Mouse (Mus musculus) midbrain, embryonic 16.5 days (tissue): ENCODE results near the gene Cx3cr1. TPM values are rescaled to one million over a fixed set of nuclear protein-coding genes. Genes with fewer than 3 reads are reported as not detected.

ENCODE experiments used
- ATAC-seq: fragments of 200-750 bp; cut with Nextera tagmentation; 2 replicates; pipeline ENCODE4 v1.8.0; 2017; ENCODE audit warnings: moderate TSS enrichment
- H3K27ac ChIP-seq: fragments of 300-500 bp; sonication (generic); 2 replicates; pipeline ENCODE4 v1.5.1; 2014; ENCODE audit warnings: mild to moderate bottlenecking, low read length, mixed read lengths
- H3K27me3 ChIP-seq: fragments of 300-500 bp; sonication (generic); 2 replicates; pipeline ENCODE4 v1.6.1; 2014; ENCODE audit warnings: low read depth, low read length, mixed read lengths; ENCODE audit not compliant: control insufficient read depth, insufficient read depth
- H3K36me3 ChIP-seq: fragments of 300-500 bp; sonication (generic); 2 replicates; pipeline ENCODE4 v1.6.1; 2014; ENCODE audit warnings: mild to moderate bottlenecking, low read length, moderate library complexity, mixed read lengths; ENCODE audit not compliant: control insufficient read depth, insufficient read depth
- H3K4me1 ChIP-seq: fragments of 300-500 bp; sonication (generic); 2 replicates; pipeline ENCODE4 v1.6.1; 2014; ENCODE audit warnings: mild to moderate bottlenecking, low read length, mixed read lengths; ENCODE audit not compliant: control insufficient read depth, insufficient read depth
- H3K4me2 ChIP-seq: fragments of 300-500 bp; sonication (generic); 2 replicates; pipeline ENCODE4 v1.6.1; 2014; ENCODE audit warnings: mild to moderate bottlenecking, low read length, mixed read lengths
- H3K4me3 ChIP-seq: fragments of 300-500 bp; sonication (generic); 2 replicates; pipeline ENCODE4 v1.5.1; 2014; ENCODE audit warnings: low read depth, mild to moderate bottlenecking, low read length, moderate library complexity, mixed read lengths
- H3K9ac ChIP-seq: fragments of 300-500 bp; sonication (generic); 2 replicates; pipeline ENCODE4 v1.6.1; 2014; ENCODE audit warnings: low read depth, low read length, mixed read lengths
- H3K9me3 ChIP-seq: fragments of 300-500 bp; sonication (generic); replicated peaks from 2 replicates; pipeline ENCODE4 v1.6.1; 2014; ENCODE audit warnings: mild to moderate bottlenecking, low read length, mixed read lengths; ENCODE audit not compliant: control insufficient read depth, poor library complexity, severe bottlenecking
- WGBS: fragments of 180-500 bp; shearing (Covaris S2); extraction: QIAGEN DNeasy Blood & Tissue Kit; methylation state at CpG from one replicate; pipeline ENCODE4 v1.1.7; 2014; 5-methylcytosine and 5-hydroxymethylcytosine counted together
- polyA plus RNA-seq: library from polyadenylated mRNA; unstranded; fragments of >200 nt; fragmentation: Nextera tagmentation; extraction: Ambion mirVana; gene quantifications from 2 replicates; pipeline ENCODE4 v1.2.1, GENCODE M21; 2015

The Cx3cr1 gene
- polyA plus RNA-seq, 1 experiment from 2014 or later, result 8.0 TPM

GRCm38 (mm10) chr9:120027401-120028151 is 42.1 kb downstream of the Cx3cr1 start:
- 27% methylated on average over 14 of the region's 14 CpGs for WGBS
- H3K27ac ChIP-seq, result no peak overlapping the region
- no peak for ATAC-seq
- H3K27me3 ChIP-seq, result no peaks in the 10 kb centered on the region
- H3K4me2 ChIP-seq, result no peak overlapping the region
- H3K4me1 ChIP-seq, result no peaks in the 10 kb centered on the region
- no peaks in the 10 kb centered on the region for H3K9me3 ChIP-seq
- no peak overlapping the region for H3K4me3 ChIP-seq
- H3K9ac ChIP-seq, result no peak overlapping the region
- H3K36me3 ChIP-seq, result no peaks in the 10 kb centered on the region

- Histone ChIP-seq H3K9me3 (no peaks in the 10 kb centered on the region), H3K36me3 (no peaks in the 10 kb centered on the region), H3K27me3 (no peaks in the 10 kb centered on the region), H3K27ac (no peak overlapping the region), H3K9ac (no peak overlapping the region), H3K4me2 (no peak overlapping the region), H3K4me3 (no peak overlapping the region), H3K4me1 (no peaks in the 10 kb centered on the region)
- no peak for ATAC-seq
- 78% methylated on average over 5 of the region's 5 CpGs for WGBS
Measured at GRCm38 (mm10) chr9:120024625-120025024, 45.1 kb downstream of the Cx3cr1 start.

- ATAC-seq, result no peak
- Histone ChIP-seq H3K27ac (no peak overlapping the region), H3K4me1 (no peaks in the 10 kb centered on the region), H3K4me3 (no peak overlapping the region), H3K9me3 (no peaks in the 10 kb centered on the region), H3K27me3 (no peaks in the 10 kb centered on the region), H3K9ac (no peak overlapping the region), H3K36me3 (no peaks in the 10 kb centered on the region), H3K4me2 (no peak overlapping the region)
- 76% methylated on average over 10 of the region's 10 CpGs for WGBS
Measured at GRCm38 (mm10) chr9:120024171-120024570, 45.5 kb downstream of the Cx3cr1 start.

GRCm38 (mm10) chr9:120023086-120023811 is 46.4 kb downstream of the Cx3cr1 start, which contains the start of gene Xirp1:
TSS of gene Xirp1 (minus strand) at chr9:120023598.
- no peak for ATAC-seq
- Histone ChIP-seq H3K4me2 (no peak within 1 kb of the TSS), H3K27ac (no peak within 1 kb of the TSS), H3K27me3 (no peaks in the 10 kb centered on the region), H3K36me3 (no peaks in the 10 kb centered on the region), H3K4me3 (no peak within 1 kb of the TSS), H3K9me3 (no peaks in the 10 kb centered on the region), H3K4me1 (no peaks in the 10 kb centered on the region), H3K9ac (no peak within 1 kb of the TSS)
- 88% methylated on average over 18 of the region's 18 CpGs for WGBS

- no peak for ATAC-seq
- Histone ChIP-seq H3K4me3 (no peak overlapping the region), H3K9me3 (no peaks in the 10 kb centered on the region), H3K4me2 (no peak overlapping the region), H3K27ac (no peak overlapping the region), H3K9ac (no peak overlapping the region), H3K4me1 (no peaks in the 10 kb centered on the region), H3K36me3 (no peaks in the 10 kb centered on the region), H3K27me3 (no peaks in the 10 kb centered on the region)
- 73% methylated on average over 5 of the region's 5 CpGs for WGBS
Measured at GRCm38 (mm10) chr9:120021164-120021563, 48.5 kb downstream of the Cx3cr1 start.

- H3K9me3 ChIP-seq, result no peaks in the 10 kb centered on the region
- no peak overlapping the region for H3K27ac ChIP-seq
- WGBS, result 44% methylated on average over 7 of the region's 7 CpGs
Measured at GRCm38 (mm10) chr9:120020285-120020890, 49.3 kb downstream of the Cx3cr1 start.

GRCm38 (mm10) chr9:120016956-120017355 is 52.7 kb downstream of the Cx3cr1 start:
- no peak overlapping the region for H3K4me2 ChIP-seq
- no peaks in the 10 kb centered on the region for H3K9me3 ChIP-seq
- H3K4me3 ChIP-seq, result no peak overlapping the region
- H3K27me3 ChIP-seq, result 0 out of 2 replicates have a peak, but pooled peaks cover 3% of the 10 kb centered on the region
- WGBS, result 75% methylated on average over 10 of the region's 10 CpGs
- no peaks in the 10 kb centered on the region for H3K36me3 ChIP-seq
- no peak for ATAC-seq
- no peak overlapping the region for H3K27ac ChIP-seq
- H3K4me1 ChIP-seq, result no peaks in the 10 kb centered on the region
- no peak overlapping the region for H3K9ac ChIP-seq

More at GRCm38 (mm10) chr9:120020285-120020890, 49.3 kb downstream of the Cx3cr1 start:
- H3K4me3 ChIP-seq, result no peak overlapping the region
- no peak for ATAC-seq
- no peaks in the 10 kb centered on the region for H3K27me3 ChIP-seq
- no peaks in the 10 kb centered on the region for H3K36me3 ChIP-seq
- no peaks in the 10 kb centered on the region for H3K4me1 ChIP-seq
- H3K4me2 ChIP-seq, result no peak overlapping the region
- H3K9ac ChIP-seq, result no peak overlapping the region

GRCm38 (mm10) chr9:120014828-120015227 is 54.9 kb downstream of the Cx3cr1 start:
- no peak overlapping the region for H3K4me3 ChIP-seq
- 73% methylated on average over 6 of the region's 6 CpGs for whole genome bisulfite sequencing
- no peak for ATAC-seq
- H3K27me3 ChIP-seq, result 0 out of 2 replicates have a peak, but pooled peaks cover 3% of the 10 kb centered on the region
- H3K27ac ChIP-seq, result no peak overlapping the region
- no peak overlapping the region for H3K4me2 ChIP-seq
- H3K9me3 ChIP-seq, result no peaks in the 10 kb centered on the region
- no peaks in the 10 kb centered on the region for H3K4me1 ChIP-seq
- no peaks in the 10 kb centered on the region for H3K36me3 ChIP-seq
- no peak overlapping the region for H3K9ac ChIP-seq
